Mouse (Mus musculus): ENCODE measurements at regions not wholly inside any gene's neighbourhood (a gene's known extent, or its start where the extent isn't known, plus 50 kb on each side); places are given as distances from the start of the nearest gene placed in this dataset.

- H3K4me3 ChIP-seq (ENCODE audit: low read length): no peak overlapping the region
- WGBS: 44% methylated on average over 1 of the region's 1 CpGs
- no peak for TF ChIP-seq CTCF (IDR thresholded peaks at IDR 0.05; ENCODE audit: low read depth)
- no peaks in the 10 kb centered on the region for H3K27me3 ChIP-seq (ENCODE audit: insufficient read depth, low read length)
- no peaks in the 10 kb centered on the region for H3K4me1 ChIP-seq (ENCODE audit: insufficient read depth, low read length)
- DNase-seq (ENCODE audit: low spot score) (no peak), ATAC-seq (no peak)
- no peaks in the 10 kb centered on the region for H3K9me3 ChIP-seq (ENCODE audit: low read length)
- H3K27ac ChIP-seq: no peak overlapping the region
- no peaks in the 10 kb centered on the region for H3K36me3 ChIP-seq (ENCODE audit: insufficient read depth, low read length)
- H3K9ac ChIP-seq (replicated peaks; ENCODE audit: low read length): no peak overlapping the region
- no peak overlapping the region for H3K4me2 ChIP-seq (ENCODE audit: low read depth, low read length)
These were observed 442.9 kb upstream of the Tenm2 start for GRCm38 (mm10) chr11:37678484-37679193.

GRCm38 (mm10) chr11:37671320-37671719 lies 435.6 kb upstream of the Tenm2 start:
- no peak for TF ChIP-seq CTCF (IDR thresholded peaks at IDR 0.05; ENCODE audit: low read depth)
- DNase-seq (ENCODE audit: low spot score) (no peak), ATAC-seq (no peak)
- 48% methylated on average over 3 of the region's 3 CpGs for WGBS
- H3K4me1 ChIP-seq (ENCODE audit: insufficient read depth, low read length): no peaks in the 10 kb centered on the region
- no peaks in the 10 kb centered on the region for H3K36me3 ChIP-seq (ENCODE audit: insufficient read depth, low read length)
- H3K9me3 ChIP-seq (ENCODE audit: low read length): no peaks in the 10 kb centered on the region
- H3K9ac ChIP-seq (replicated peaks; ENCODE audit: low read length): no peak overlapping the region
- H3K4me3 ChIP-seq (ENCODE audit: low read length): no peak overlapping the region
- H3K4me2 ChIP-seq (ENCODE audit: low read depth, low read length): no peak overlapping the region
- no peaks in the 10 kb centered on the region for H3K27me3 ChIP-seq (ENCODE audit: insufficient read depth, low read length)
- no peak overlapping the region for H3K27ac ChIP-seq

GRCm38 (mm10) chr11:37666925-37667324 lies 431.2 kb upstream of the Tenm2 start:
- Histone ChIP-seq H3K36me3 (ENCODE audit: insufficient read depth, low read length) (no peaks in the 10 kb centered on the region), H3K4me3 (ENCODE audit: low read length) (no peak overlapping the region), H3K9ac (replicated peaks; ENCODE audit: low read length) (no peak overlapping the region), H3K9me3 (ENCODE audit: low read length) (no peaks in the 10 kb centered on the region), H3K4me2 (ENCODE audit: low read depth, low read length) (no peak overlapping the region), H3K27me3 (ENCODE audit: insufficient read depth, low read length) (no peaks in the 10 kb centered on the region), H3K27ac (no peak overlapping the region), H3K4me1 (ENCODE audit: insufficient read depth, low read length) (no peaks in the 10 kb centered on the region)
- DNase-seq (ENCODE audit: low spot score) (no peak), ATAC-seq (no peak)
- no peak for TF ChIP-seq CTCF (IDR thresholded peaks at IDR 0.05; ENCODE audit: low read depth)
- WGBS: 68% methylated on average over 1 of the region's 1 CpGs

GRCm38 (mm10) chr11:37650095-37650494 lies 414.3 kb upstream of the Tenm2 start:
- H3K36me3 ChIP-seq (ENCODE audit: insufficient read depth, low read length): no peaks in the 10 kb centered on the region
- H3K27ac ChIP-seq: no peak overlapping the region
- H3K4me2 ChIP-seq (ENCODE audit: low read depth, low read length): no peak overlapping the region
- no peak for TF ChIP-seq CTCF (IDR thresholded peaks at IDR 0.05; ENCODE audit: low read depth)
- 47% methylated on average over 11 of the region's 11 CpGs for WGBS
- ATAC-seq (no peak), DNase-seq (ENCODE audit: low spot score) (no peak)
- no peak overlapping the region for H3K4me3 ChIP-seq (ENCODE audit: low read length)
- H3K27me3 ChIP-seq (ENCODE audit: insufficient read depth, low read length): no peaks in the 10 kb centered on the region
- no peaks in the 10 kb centered on the region for H3K4me1 ChIP-seq (ENCODE audit: insufficient read depth, low read length)
- H3K9ac ChIP-seq (replicated peaks; ENCODE audit: low read length): no peak overlapping the region
- no peaks in the 10 kb centered on the region for H3K9me3 ChIP-seq (ENCODE audit: low read length)

- no peak for ATAC-seq
- no peaks in the 10 kb centered on the region for H3K27me3 ChIP-seq (ENCODE audit: insufficient read depth, low read length)
- no peaks in the 10 kb centered on the region for H3K4me1 ChIP-seq (ENCODE audit: insufficient read depth, low read length)
- no peak overlapping the region for H3K4me2 ChIP-seq (ENCODE audit: low read depth, low read length)
- no peaks in the 10 kb centered on the region for H3K36me3 ChIP-seq (ENCODE audit: insufficient read depth, low read length)
- no peak overlapping the region for H3K4me3 ChIP-seq (ENCODE audit: low read length)
- TF ChIP-seq CTCF (IDR thresholded peaks at IDR 0.05; ENCODE audit: low read depth): no peak
- no peaks in the 10 kb centered on the region for H3K9me3 ChIP-seq (ENCODE audit: low read length)
- H3K27ac ChIP-seq: no peak overlapping the region
- peak; percentile 23 for DNase-seq (ENCODE audit: low spot score)
- H3K9ac ChIP-seq (replicated peaks; ENCODE audit: low read length): no peak overlapping the region
- 69% methylated on average over 2 of the region's 2 CpGs for WGBS
These were observed 387.5 kb upstream of the Tenm2 start for GRCm38 (mm10) chr11:37623290-37623689.

- no peaks in the 10 kb centered on the region for H3K9me3 ChIP-seq (ENCODE audit: low read length)
- no peak overlapping the region for H3K4me3 ChIP-seq (ENCODE audit: low read length)
- H3K36me3 ChIP-seq (ENCODE audit: insufficient read depth, low read length): no peaks in the 10 kb centered on the region
- 40% methylated on average over 1 of the region's 1 CpGs for WGBS
- H3K27me3 ChIP-seq (ENCODE audit: insufficient read depth, low read length): no peaks in the 10 kb centered on the region
- H3K4me2 ChIP-seq (ENCODE audit: low read depth, low read length): no peak overlapping the region
- no peak for TF ChIP-seq CTCF (IDR thresholded peaks at IDR 0.05; ENCODE audit: low read depth)
- ATAC-seq: no peak
- no peak overlapping the region for H3K27ac ChIP-seq
- no peak for DNase-seq (ENCODE audit: low spot score)
- H3K9ac ChIP-seq (replicated peaks; ENCODE audit: low read length): no peak overlapping the region
- H3K4me1 ChIP-seq (ENCODE audit: insufficient read depth, low read length): no peaks in the 10 kb centered on the region
These were observed 364.8 kb upstream of the Tenm2 start for GRCm38 (mm10) chr11:37600533-37600932.

- no peak overlapping the region for H3K27ac ChIP-seq
- no peak for ATAC-seq
- WGBS: 62% methylated on average over 2 of the region's 2 CpGs
- no peak overlapping the region for H3K4me3 ChIP-seq (ENCODE audit: low read length)
- DNase-seq (ENCODE audit: low spot score): no peak
- TF ChIP-seq CTCF (IDR thresholded peaks at IDR 0.05; ENCODE audit: low read depth): no peak
- no peak overlapping the region for H3K9ac ChIP-seq (replicated peaks; ENCODE audit: low read length)
- no peaks in the 10 kb centered on the region for H3K27me3 ChIP-seq (ENCODE audit: insufficient read depth, low read length)
- no peak overlapping the region for H3K4me2 ChIP-seq (ENCODE audit: low read depth, low read length)
- H3K36me3 ChIP-seq (ENCODE audit: insufficient read depth, low read length): no peaks in the 10 kb centered on the region
- H3K4me1 ChIP-seq (ENCODE audit: insufficient read depth, low read length): no peaks in the 10 kb centered on the region
- no peaks in the 10 kb centered on the region for H3K9me3 ChIP-seq (ENCODE audit: low read length)
These were observed 346.5 kb upstream of the Tenm2 start for GRCm38 (mm10) chr11:37582236-37582635.
